Mouse (Mus musculus) forebrain, embryonic 14.5 days (tissue): ENCODE data around the gene Gm42906. TPM values are rescaled to one million over a fixed set of nuclear protein-coding genes. Genes with fewer than 3 reads are reported as not detected.

Experiments
- ATAC-seq: fragments of 200-750 bp; cut with Nextera tagmentation; 2 replicates; pipeline ENCODE4 v1.8.0; 2017; ENCODE audit warnings: mild to moderate bottlenecking, moderate library complexity
- DNase-seq: peaks from one replicate; pipeline ENCODE4 v3.0.0-alpha.2; 2015; ENCODE audit warnings: low spot score
- H3K27ac ChIP-seq: fragments of 300-500 bp; sonication (generic); 2 replicates; pipeline ENCODE4 v1.5.1; 2014; ENCODE audit warnings: low read depth, mild to moderate bottlenecking, control low read depth, low read length, moderate library complexity
- H3K27me3 ChIP-seq: fragments of 300-500 bp; sonication (generic); replicated peaks from 2 replicates; pipeline ENCODE4 v1.6.1; 2014; ENCODE audit warnings: low read length, control low read depth, mixed read lengths; ENCODE audit not compliant: control insufficient read depth, insufficient read depth
- H3K36me3 ChIP-seq: fragments of 300-500 bp; sonication (generic); 2 replicates; pipeline ENCODE4 v1.6.1; 2014; ENCODE audit warnings: low read length, control low read depth; ENCODE audit not compliant: control insufficient read depth, insufficient read depth
- H3K4me1 ChIP-seq: fragments of 300-500 bp; sonication (generic); 2 replicates; pipeline ENCODE4 v1.6.1; 2014; ENCODE audit warnings: antibody characterized with exemption, low read length, control low read depth; ENCODE audit not compliant: control insufficient read depth, insufficient read depth
- H3K4me2 ChIP-seq: fragments of 300-500 bp; sonication (generic); 2 replicates; pipeline ENCODE4 v1.6.1; 2014; ENCODE audit warnings: mild to moderate bottlenecking, control low read depth, low read length
- H3K4me3 ChIP-seq: fragments of 300-500 bp; sonication (generic); 2 replicates; pipeline ENCODE4 v1.5.1; 2014; ENCODE audit warnings: low read depth, low read length, control low read depth
- H3K9ac ChIP-seq: fragments of 300-500 bp; sonication (generic); 2 replicates; pipeline ENCODE4 v1.6.1; 2014; ENCODE audit warnings: mild to moderate bottlenecking, low read length, control low read depth, moderate library complexity
- H3K9me3 ChIP-seq: fragments of 300-500 bp; sonication (generic); replicated peaks from 2 replicates; pipeline ENCODE4 v1.6.1; 2016; ENCODE audit warnings: low read length, control low read depth, mixed read lengths; ENCODE audit not compliant: control insufficient read depth
- WGBS: fragments of 180-500 bp; shearing (Covaris S2); extraction: QIAGEN DNeasy Blood & Tissue Kit; methylation state at CpG from one replicate; pipeline ENCODE4 v1.1.7; 2014; 5-methylcytosine and 5-hydroxymethylcytosine counted together
- polyA plus RNA-seq: library from polyadenylated mRNA; unstranded; fragments of >200 nt; fragmentation: Nextera tagmentation; extraction: Ambion mirVana; gene quantifications from 2 replicates; pipeline ENCODE4 v1.2.1, GENCODE M21; 2014

The Gm42906 gene
- polyA plus RNA-seq, 1 experiment from 2014 or later = not detected

- H3K9me3 ChIP-seq = no peaks in the 10 kb centered on the region
- no peak overlapping the region for H3K4me3 ChIP-seq
- no peak for DNase-seq
- H3K4me1 ChIP-seq = peaks cover 4% of the 10 kb centered on the region; the same call in 1 of the 2 replicates
- ATAC-seq = no peak
- H3K9ac ChIP-seq = no peak overlapping the region
- H3K27me3 ChIP-seq = no peaks in the 10 kb centered on the region
- no peak overlapping the region for H3K27ac ChIP-seq
- no peak overlapping the region for H3K4me2 ChIP-seq
- H3K36me3 ChIP-seq = no peaks in the 10 kb centered on the region
- WGBS = 92% methylated on average over 5 of the region's 5 CpGs
Observed at GRCm38 (mm10) chr5:151137901-151138300, 290.1 kb downstream of the Gm42906 start.

GRCm38 (mm10) chr5:151137311-151137710, 290.7 kb downstream of the Gm42906 start:
- no peak overlapping the region for H3K9ac ChIP-seq
- H3K4me3 ChIP-seq = no peak overlapping the region
- 82% methylated on average over 4 of the region's 4 CpGs for WGBS
- no peaks in the 10 kb centered on the region for H3K4me1 ChIP-seq
- H3K9me3 ChIP-seq = no peaks in the 10 kb centered on the region
- no peak overlapping the region for H3K27ac ChIP-seq
- no peak for ATAC-seq
- DNase-seq = no peak
- H3K27me3 ChIP-seq = no peaks in the 10 kb centered on the region
- H3K4me2 ChIP-seq = no peak overlapping the region
- no peaks in the 10 kb centered on the region for H3K36me3 ChIP-seq

DNA sequence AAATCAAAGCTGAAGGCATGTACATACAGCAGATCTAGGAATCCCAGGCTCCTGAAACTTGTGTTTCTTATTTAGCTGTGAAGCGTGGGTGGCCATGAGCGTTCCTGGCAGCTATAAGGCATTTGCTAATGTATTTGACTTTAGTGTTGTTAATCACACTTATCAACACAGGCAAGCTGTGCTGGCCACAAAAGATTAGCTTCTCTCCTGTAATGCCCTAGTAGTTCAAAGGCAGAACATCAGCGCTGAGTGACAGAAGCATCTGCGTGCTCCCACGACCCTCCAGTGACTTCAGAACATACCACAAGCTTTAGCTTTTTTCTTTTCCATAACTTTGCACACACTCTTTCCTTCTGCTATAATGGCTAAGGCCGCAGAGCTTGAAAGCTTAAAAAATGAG, 292.0 kb downstream of the Gm42906 start:
- H3K36me3 ChIP-seq = no peaks in the 10 kb centered on the region
- DNase-seq (no peak), ATAC-seq (no peak)
- H3K27ac ChIP-seq = no peak overlapping the region
- no peak overlapping the region for H3K9ac ChIP-seq
- H3K4me1 ChIP-seq = no peaks in the 10 kb centered on the region
- H3K4me2 ChIP-seq = no peak overlapping the region
- WGBS = 91% methylated on average over 6 of the region's 6 CpGs
- H3K4me3 ChIP-seq = no peak overlapping the region
- H3K27me3 ChIP-seq = no peaks in the 10 kb centered on the region
- H3K9me3 ChIP-seq = no peaks in the 10 kb centered on the region

GRCm38 (mm10) chr5:151135078-151135826, 292.7 kb downstream of the Gm42906 start:
- Histone ChIP-seq H3K9ac (no peak overlapping the region), H3K27ac (no peak overlapping the region), H3K4me1 (no peaks in the 10 kb centered on the region), H3K4me3 (no peak overlapping the region), H3K27me3 (no peaks in the 10 kb centered on the region), H3K4me2 (no peak overlapping the region), H3K9me3 (no peaks in the 10 kb centered on the region), H3K36me3 (no peaks in the 10 kb centered on the region)
- ATAC-seq (no peak), DNase-seq (no peak)
- WGBS = 84% methylated on average over 8 of the region's 8 CpGs

- no peak for DNase-seq
- 93% methylated on average over 4 of the region's 4 CpGs for WGBS
- no peaks in the 10 kb centered on the region for H3K4me1 ChIP-seq
- no peaks in the 10 kb centered on the region for H3K36me3 ChIP-seq
- no peak overlapping the region for H3K27ac ChIP-seq
- no peak for ATAC-seq
- H3K4me3 ChIP-seq = no peak overlapping the region
- H3K9ac ChIP-seq = no peak overlapping the region
- no peaks in the 10 kb centered on the region for H3K9me3 ChIP-seq
- H3K4me2 ChIP-seq = no peak overlapping the region
- no peaks in the 10 kb centered on the region for H3K27me3 ChIP-seq
Observed at GRCm38 (mm10) chr5:151134202-151134601, 293.8 kb downstream of the Gm42906 start.

DNA sequence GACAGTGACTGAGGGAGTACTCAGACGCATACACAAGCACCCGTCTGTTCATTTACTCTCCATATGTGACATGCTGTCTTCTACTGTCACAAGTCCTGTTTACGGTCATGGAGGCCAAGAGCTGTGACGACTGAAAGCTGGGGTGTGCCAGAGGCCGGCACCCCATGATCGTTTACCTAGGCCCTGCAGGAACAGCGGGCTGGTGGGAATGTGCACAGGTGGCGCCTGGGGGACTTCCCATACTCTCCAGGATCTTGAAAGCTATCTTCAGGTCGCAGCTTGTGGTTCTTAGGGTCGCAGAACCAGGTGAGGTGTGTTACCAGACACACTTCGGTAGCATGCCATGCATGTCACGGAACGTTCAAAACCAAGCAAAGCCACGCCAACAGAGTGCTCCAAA, 294.2 kb downstream of the Gm42906 start:
- H3K4me3 ChIP-seq = no peak overlapping the region
- H3K4me1 ChIP-seq = no peaks in the 10 kb centered on the region
- H3K27me3 ChIP-seq = no peaks in the 10 kb centered on the region
- no peak for ATAC-seq
- no peak overlapping the region for H3K4me2 ChIP-seq
- 94% methylated on average over 14 of the region's 14 CpGs for WGBS
- no peaks in the 10 kb centered on the region for H3K9me3 ChIP-seq
- no peak overlapping the region for H3K27ac ChIP-seq
- no peaks in the 10 kb centered on the region for H3K36me3 ChIP-seq
- no peak for DNase-seq
- H3K9ac ChIP-seq = no peak overlapping the region

DNA sequence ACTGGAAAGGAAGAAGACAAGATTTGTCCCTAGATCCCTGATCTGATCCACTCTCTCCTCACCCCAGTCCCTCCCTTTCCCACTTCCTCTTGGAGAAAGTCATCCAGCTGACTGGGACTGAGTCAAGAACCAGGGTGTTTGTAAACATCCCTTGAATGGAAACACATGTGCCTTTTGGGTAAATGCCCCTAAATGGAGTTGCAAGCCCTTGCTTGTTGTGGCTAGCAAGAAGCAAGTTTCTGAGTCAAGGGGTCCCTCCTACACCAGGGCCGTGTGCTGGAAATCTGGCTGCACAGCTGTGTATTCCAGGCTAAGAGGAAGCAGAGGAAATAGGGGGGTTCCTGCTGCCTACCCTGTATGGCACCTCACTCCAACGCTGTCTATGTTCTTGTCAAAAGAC, 298.2 kb downstream of the Gm42906 start:
- no peak for DNase-seq

DNA sequence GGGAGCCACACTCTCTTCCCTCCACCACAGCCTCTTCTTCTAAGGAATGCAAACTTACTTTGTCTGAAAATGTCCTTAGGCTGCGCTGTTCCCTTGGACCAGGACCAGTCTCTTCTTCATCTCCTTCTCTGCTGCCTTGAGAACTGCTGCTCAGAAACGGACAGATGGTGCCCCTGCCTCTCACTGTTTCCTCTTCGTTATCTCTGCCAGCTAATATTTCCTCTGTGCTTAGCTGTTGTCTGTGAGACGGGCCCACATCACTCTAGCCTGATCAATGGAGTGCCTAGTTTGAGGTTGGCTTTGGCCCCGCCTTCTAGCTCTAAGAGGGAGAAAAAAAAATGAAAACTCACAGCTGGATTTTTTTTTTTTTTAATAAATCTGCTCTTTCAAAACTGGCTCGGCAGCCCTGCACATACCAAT, 300.7 kb downstream of the Gm42906 start:
- 44% methylated on average over 6 of the region's 6 CpGs for WGBS
- Histone ChIP-seq H3K4me2 (no peak overlapping the region), H3K4me3 (no peak overlapping the region), H3K27me3 (no peaks in the 10 kb centered on the region), H3K9ac (no peak overlapping the region), H3K36me3 (no peaks in the 10 kb centered on the region), H3K27ac (no peak overlapping the region), H3K4me1 (no peaks in the 10 kb centered on the region), H3K9me3 (no peaks in the 10 kb centered on the region)
- DNase-seq = no peak
- no peak for ATAC-seq

More for the DNA sequence above, 298.2 kb downstream of the Gm42906 start:
- Histone ChIP-seq H3K9me3 (no peaks in the 10 kb centered on the region), H3K4me3 (no peak overlapping the region), H3K4me2 (no peak overlapping the region), H3K27ac (no peak overlapping the region), H3K27me3 (no peaks in the 10 kb centered on the region), H3K9ac (no peak overlapping the region), H3K4me1 (no peaks in the 10 kb centered on the region), H3K36me3 (no peaks in the 10 kb centered on the region)
- 84% methylated on average over 2 of the region's 2 CpGs for WGBS
- ATAC-seq = no peak

DNA sequence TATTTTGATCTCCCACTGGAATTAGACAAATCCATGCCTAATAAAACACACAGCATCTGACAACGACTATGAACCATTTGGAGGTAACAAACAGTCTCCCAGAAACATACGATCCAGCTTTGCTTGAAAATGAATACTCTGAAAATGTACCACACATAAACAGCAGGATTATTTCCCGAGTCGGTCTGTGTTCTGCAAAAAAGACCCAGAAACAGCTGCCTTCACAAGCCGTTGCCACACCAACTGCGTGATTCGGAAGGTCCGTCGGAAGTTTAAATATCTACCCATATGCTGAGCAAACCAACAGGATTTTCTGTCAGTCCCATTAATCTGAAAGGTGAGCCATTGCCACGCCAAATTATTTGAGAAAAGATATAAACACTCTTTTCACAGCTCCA, 301.4 kb downstream of the Gm42906 start:
- 86% methylated on average over 10 of the region's 10 CpGs for WGBS
- no peak overlapping the region for H3K4me2 ChIP-seq
- no peak for ATAC-seq
- H3K9me3 ChIP-seq = no peaks in the 10 kb centered on the region
- DNase-seq = no peak
- H3K9ac ChIP-seq = no peak overlapping the region
- H3K4me3 ChIP-seq = no peak overlapping the region
- no peak overlapping the region for H3K27ac ChIP-seq
- H3K36me3 ChIP-seq = no peaks in the 10 kb centered on the region
- H3K27me3 ChIP-seq = no peaks in the 10 kb centered on the region
- no peaks in the 10 kb centered on the region for H3K4me1 ChIP-seq
